Mouse (Mus musculus) liver, embryonic 11.5 days (tissue): ENCODE measurements around the gene Hspa8. TPM values are rescaled to one million over a fixed set of nuclear protein-coding genes. Genes with fewer than 3 reads are reported as not detected.

Source experiments
- ATAC-seq: fragments of 200-750 bp; cut with Nextera tagmentation; replicated peaks from 2 replicates; pipeline ENCODE4 v1.8.0; 2017; ENCODE audit warnings: moderate number of reproducible peaks, mild to moderate bottlenecking, moderate TSS enrichment, moderate library complexity; ENCODE audit not compliant: low FRiP score
- DNase-seq: peaks from one replicate; pipeline ENCODE4 v3.0.0-alpha.2; 2017; ENCODE audit warnings: low spot score
- H3K27ac ChIP-seq: fragments of 300-500 bp; sonication (generic); 2 replicates; pipeline ENCODE4 v1.5.1; 2014; ENCODE audit warnings: mild to moderate bottlenecking, low read depth, low read length, control low read depth
- H3K27me3 ChIP-seq: fragments of 300-500 bp; sonication (generic); replicated peaks from 2 replicates; pipeline ENCODE4 v1.6.1; 2014; ENCODE audit warnings: low read length, mixed read lengths; ENCODE audit not compliant: control insufficient read depth, insufficient read depth
- H3K36me3 ChIP-seq: fragments of 300-500 bp; sonication (generic); 2 replicates; pipeline ENCODE4 v1.6.1; 2014; ENCODE audit warnings: mild to moderate bottlenecking, low read length, moderate library complexity, mixed read lengths; ENCODE audit not compliant: control insufficient read depth, insufficient read depth
- H3K4me1 ChIP-seq: fragments of 300-500 bp; sonication (generic); replicated peaks from 2 replicates; pipeline ENCODE4 v1.6.1; 2014; ENCODE audit warnings: low read length, mixed read lengths; ENCODE audit not compliant: control insufficient read depth, insufficient read depth
- H3K4me2 ChIP-seq: fragments of 300-500 bp; sonication (generic); 2 replicates; pipeline ENCODE4 v1.6.1; 2014; ENCODE audit warnings: mild to moderate bottlenecking, control low read depth, moderate library complexity
- H3K4me3 ChIP-seq: fragments of 300-500 bp; sonication (generic); 2 replicates; pipeline ENCODE4 v1.5.1; 2014; ENCODE audit warnings: low read depth, low read length, control low read depth
- H3K9ac ChIP-seq: fragments of 300-500 bp; sonication (generic); 2 replicates; pipeline ENCODE4 v1.6.1; 2014; ENCODE audit warnings: low read depth, low read length, control low read depth
- H3K9me3 ChIP-seq: fragments of 300-500 bp; sonication (generic); 2 replicates; pipeline ENCODE4 v1.6.1; 2016; ENCODE audit warnings: low read length, inconsistent platforms, mixed read lengths; ENCODE audit not compliant: control insufficient read depth
- WGBS: fragments of 180-500 bp; shearing (Covaris S2); extraction: QIAGEN DNeasy Blood & Tissue Kit; methylation state at CpG from one replicate; pipeline ENCODE4 v1.1.7; 2014; 5-methylcytosine and 5-hydroxymethylcytosine counted together
- polyA plus RNA-seq: library from polyadenylated mRNA; unstranded; fragments of >200 nt; fragmentation: Nextera tagmentation; extraction: Ambion mirVana; gene quantifications from 2 replicates; pipeline ENCODE4 v1.2.1, GENCODE M21; 2014

The Hspa8 gene
- polyA plus RNA-seq, 1 experiment from 2014 or later, result 3,603 TPM

DNA sequence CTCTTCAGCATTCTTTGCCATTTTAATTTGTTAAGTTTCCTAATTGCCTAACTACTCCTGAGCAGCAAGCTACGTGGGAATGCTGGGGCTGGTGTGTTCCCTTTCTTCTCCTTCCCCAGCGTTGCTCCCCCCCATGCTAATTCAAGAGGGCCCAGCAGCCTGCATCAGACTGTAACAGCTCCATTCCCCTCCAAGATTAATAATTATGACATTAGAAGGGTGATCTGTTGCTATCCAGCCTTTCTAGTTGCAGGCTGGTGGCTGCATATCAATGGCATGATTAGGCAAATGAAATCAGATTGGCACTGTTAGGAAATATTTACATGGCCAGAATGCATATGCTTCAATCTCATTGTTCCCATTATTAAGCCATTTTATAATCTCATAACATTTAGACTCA, 50.7 kb downstream of the Hspa8 start:
- 50% methylated on average over 2 of the region's 2 CpGs for WGBS
- Histone ChIP-seq H3K4me1 (no peaks in the 10 kb centered on the region), H3K36me3 (no peaks in the 10 kb centered on the region), H3K4me2 (no peak overlapping the region), H3K27me3 (no peaks in the 10 kb centered on the region), H3K9ac (no peak overlapping the region), H3K4me3 (no peak overlapping the region), H3K27ac (no peak overlapping the region), H3K9me3 (no peaks in the 10 kb centered on the region)
- DNase-seq (no peak), ATAC-seq (no peak)

DNA sequence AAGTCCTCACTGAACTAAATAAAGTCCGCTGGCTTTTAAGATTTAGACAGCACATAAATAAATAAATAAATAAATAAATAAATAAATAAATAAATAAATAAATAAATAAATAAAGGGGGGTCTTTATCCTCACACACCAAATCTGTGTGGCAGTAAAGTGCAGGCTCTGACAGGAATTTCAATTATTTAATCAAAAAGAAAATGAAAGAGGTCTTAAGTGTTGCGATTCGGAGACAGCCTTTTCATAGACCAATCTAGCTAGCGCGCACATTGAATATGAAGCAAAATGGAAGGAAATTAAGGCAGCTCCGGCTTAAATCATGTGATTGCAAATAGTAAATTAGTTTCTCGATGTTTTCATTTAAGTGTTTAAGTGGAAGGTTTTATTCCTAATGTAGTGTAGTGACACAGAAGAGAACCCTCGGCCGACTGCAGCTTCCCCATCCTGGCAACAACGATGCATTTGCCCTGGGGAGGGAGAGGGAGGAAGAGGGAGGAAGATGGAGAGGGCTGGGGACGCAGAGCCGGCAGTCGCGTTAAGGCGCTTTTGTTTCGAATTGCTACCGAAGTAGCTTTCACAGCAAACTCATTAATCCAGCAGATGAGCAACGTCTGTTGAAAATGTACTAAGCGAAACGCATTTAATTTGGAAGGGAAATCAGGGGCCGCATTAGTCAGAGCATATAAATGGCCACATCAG, 57.8 kb downstream of the Hspa8 start:
- DNase-seq, result no peak

DNA sequence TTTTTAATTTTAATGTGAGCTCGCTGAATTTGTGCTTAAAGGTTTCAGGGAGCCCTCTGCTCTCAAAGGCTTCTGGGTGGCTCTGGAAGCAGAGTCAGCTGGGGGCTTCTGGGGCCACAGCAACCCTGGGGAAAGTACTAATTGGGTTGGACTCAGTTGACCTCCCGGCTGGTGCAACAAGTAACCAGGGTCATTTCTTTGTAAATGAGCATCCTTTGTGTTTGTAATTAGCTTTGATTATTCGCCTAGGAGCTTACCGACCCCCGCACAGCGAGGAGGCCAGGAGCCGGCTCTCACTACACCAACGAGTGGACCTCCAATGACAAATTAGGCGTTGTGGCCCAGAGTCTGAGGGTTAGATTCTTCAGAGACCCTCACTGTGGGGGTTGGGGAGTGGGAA, 58.4 kb downstream of the Hspa8 start:
- 13% methylated on average over 9 of the region's 9 CpGs for WGBS
- no peaks in the 10 kb centered on the region for H3K9me3 ChIP-seq
- no peak overlapping the region for H3K27ac ChIP-seq
- ATAC-seq (no peak), DNase-seq (no peak)
- no peak overlapping the region; the same call in 1 of the 2 replicates for H3K4me3 ChIP-seq
- peaks cover 21% of the 10 kb centered on the region for H3K27me3 ChIP-seq
- H3K36me3 ChIP-seq, result no peaks in the 10 kb centered on the region
- H3K4me2 ChIP-seq, result peak overlapping the region; percentile 47
- no peak overlapping the region for H3K9ac ChIP-seq
- no peaks in the 10 kb centered on the region for H3K4me1 ChIP-seq

More for the DNA sequence above, 57.8 kb downstream of the Hspa8 start:
- no peaks in the 10 kb centered on the region for H3K9me3 ChIP-seq
- H3K27ac ChIP-seq, result no peak overlapping the region
- H3K4me2 ChIP-seq, result peak overlapping the region; percentile 47
- no peak overlapping the region for H3K9ac ChIP-seq
- H3K4me3 ChIP-seq, result peak overlapping the region; percentile 25; the same call in 1 of the 2 replicates
- H3K4me1 ChIP-seq, result no peaks in the 10 kb centered on the region
- ATAC-seq, result no peak
- whole genome bisulfite sequencing, result 18% methylated on average over 21 of the region's 21 CpGs
- no peaks in the 10 kb centered on the region for H3K36me3 ChIP-seq
- peaks cover 21% of the 10 kb centered on the region for H3K27me3 ChIP-seq

Other genes with a start within 250 kb of the Hspa8 start
- gene Gm21915, start 130.4 kb upstream of the Hspa8 start, polyA plus RNA-seq, result not detected in 2 replicates
- gene Clmp, start 115.0 kb upstream of the Hspa8 start, polyA plus RNA-seq, result 7.4 and 7.7 TPM in 2 replicates
- not detected in 2 replicates for gene Bsx, start 73.1 kb downstream of the Hspa8 start, polyA plus RNA-seq
- 0.16 TPM in 1 of 2 replicates, not detected in the other for gene Jhy, start 163.1 kb downstream of the Hspa8 start, polyA plus RNA-seq
- 0.08 and 0.11 TPM in 2 replicates for gene Crtam, start 203.6 kb downstream of the Hspa8 start, polyA plus RNA-seq